Mouse (Mus musculus) frontal cortex, adult 2 months (tissue): ENCODE results near the gene Zfp768. TPM values are rescaled to one million over a fixed set of nuclear protein-coding genes. Genes with fewer than 3 reads are reported as not detected.
"Not testable (repeated sequence)": the region's sequence is repeated elsewhere in the genome, so short reads cannot be mapped to it uniquely, and the experiment has no call there.

ENCODE experiments used
- DNase-seq, 2 experiments: peaks; one replicate each; pipeline ENCODE4 v3.0.0; 2022; ENCODE audit warnings: low spot score in 1 of 2; ENCODE audit errors: extremely low spot score in 1 of 2
- polyA plus RNA-seq: library from polyadenylated mRNA; depleted of rRNA; stranded (reverse); fragments of >200 nt; gene quantifications from 2 replicates; pipeline ENCODE4 v1.2.3, GENCODE M21; 2012

Zfp768 gene
- polyA plus RNA-seq, 1 experiment = 14.8 TPM

DNA sequence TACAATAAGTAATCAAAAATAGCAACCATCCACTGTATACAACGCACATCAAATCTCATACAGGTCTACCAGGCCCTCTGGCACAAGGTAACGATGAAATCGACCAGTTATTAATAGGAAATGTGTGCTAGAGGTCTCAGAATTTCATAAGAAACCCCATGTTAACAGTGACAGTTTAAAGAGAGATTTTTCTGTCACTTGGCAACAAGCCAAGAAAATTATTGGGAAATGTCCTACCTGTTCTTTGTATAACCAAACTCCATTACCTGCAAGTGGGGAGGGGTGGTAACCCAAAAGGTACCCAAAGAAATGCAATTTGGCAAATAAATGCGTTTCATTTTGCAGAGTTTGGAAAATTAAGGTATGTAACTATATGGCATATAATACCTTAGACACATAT is 13.1 kb upstream of the Zfp768 start:
- DNase-seq = no peak

DNA sequence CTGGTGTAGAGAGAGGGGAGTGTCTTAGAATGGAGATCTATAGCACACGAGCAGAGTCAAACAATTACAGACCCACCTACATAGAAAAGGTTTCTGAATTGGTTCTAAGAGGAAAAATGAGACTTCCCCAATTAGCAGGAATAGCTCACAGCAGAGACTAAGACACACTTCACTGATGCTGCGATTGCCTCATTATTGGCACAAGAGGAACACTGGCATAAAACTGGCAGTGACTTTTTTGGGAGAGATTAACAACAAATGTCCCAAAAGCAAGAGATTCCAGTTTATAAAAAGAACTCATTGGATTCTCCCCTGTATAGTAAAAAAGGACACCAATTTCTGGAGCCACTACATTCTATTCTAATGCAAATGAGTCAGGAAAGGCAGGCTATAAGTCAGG is 12.5 kb upstream of the Zfp768 start:
- DNase-seq = no peak

DNA sequence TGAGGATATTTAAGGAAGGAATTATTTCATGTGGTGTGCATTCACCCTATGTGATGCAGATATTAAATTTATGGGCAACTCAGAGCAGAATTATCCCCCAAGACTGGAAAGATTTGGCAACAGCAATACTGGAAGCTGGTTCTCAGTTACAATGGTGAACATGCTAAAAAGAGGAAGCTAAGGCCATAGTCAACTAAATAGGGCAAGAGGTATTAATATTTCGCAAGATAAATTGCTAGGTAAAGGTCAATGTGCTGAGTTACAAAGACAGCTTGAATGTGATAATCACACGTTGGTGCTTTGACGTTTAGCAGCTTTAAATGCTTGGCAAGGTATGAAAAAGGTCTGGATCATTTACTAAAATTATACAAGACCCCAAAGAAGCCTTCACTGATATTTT is 10.4 kb upstream of the Zfp768 start:
- DNase-seq = no peak

DNA sequence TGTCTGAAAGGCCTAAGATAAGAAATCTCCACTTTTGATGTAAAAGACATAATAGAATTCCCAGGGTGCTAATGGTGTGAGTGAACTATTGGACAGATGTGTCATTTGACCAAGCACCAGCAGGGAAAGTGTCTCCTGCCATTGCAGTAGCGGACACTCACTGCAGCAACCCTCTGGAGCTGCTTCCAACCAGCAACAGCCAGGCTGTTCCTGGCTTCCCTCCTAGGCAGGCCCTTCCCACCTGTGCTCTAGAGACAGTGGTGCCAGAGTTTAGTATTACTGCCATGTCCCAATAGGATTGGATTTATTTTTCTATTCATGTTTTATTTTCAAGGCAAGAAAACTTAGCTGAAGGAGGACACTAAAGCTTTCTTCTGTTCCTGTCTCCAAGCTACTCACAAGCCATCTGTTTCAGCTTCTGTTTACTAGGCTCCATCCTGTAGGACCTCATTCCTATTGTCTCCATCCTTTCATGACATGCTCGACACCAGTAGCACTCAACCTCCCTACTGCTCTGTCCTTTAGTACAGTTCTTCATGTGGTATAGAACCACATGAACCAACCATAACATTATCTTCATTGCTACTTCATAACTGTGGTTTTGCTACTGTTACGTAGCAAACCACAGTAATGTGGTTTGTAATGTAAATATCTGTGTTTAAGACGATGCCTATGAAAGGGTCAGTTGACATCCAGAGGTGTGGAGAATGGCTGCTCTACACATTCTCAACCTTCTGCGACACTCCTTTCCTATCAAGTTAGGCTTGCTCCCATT is 6.0 kb upstream of the Zfp768 start:
- DNase-seq = no peak

- DNase-seq = no peak
Observed at GRCm38 (mm10) chr7:127346676-127347075, 1.3 kb upstream of the Zfp768 start.

- DNase-seq = peak in 1 of 2 experiments; percentile 28
Observed at GRCm38 (mm10) chr7:127345092-127345491, 297 bp downstream of the Zfp768 start.

- no peak for DNase-seq
Observed at GRCm38 (mm10) chr7:127344371-127344770, 1.0 kb downstream of the Zfp768 start.

GRCm38 (mm10) chr7:127343351-127344019 is 1.9 kb downstream of the Zfp768 start:
- no peak for DNase-seq

DNA sequence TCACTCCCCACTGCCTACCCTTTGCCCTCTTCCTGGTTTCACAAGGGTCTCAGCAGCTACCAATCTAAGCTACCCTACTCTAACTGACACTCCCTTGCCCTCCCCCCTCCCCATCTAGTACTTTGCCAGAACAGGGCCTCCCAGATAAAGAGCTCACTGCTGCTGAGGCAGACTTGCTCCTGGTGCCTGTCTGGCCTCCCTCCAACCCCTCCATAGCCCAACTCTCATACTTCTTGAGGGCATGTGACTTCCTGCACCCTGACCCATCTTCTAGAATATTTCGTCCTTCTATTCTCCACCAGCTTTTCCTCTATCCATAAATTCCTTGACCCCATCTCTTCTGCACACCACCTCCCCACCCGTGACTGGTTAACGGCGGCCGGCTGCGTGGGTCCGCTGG is 2.5 kb downstream of the Zfp768 start:
- no peak for DNase-seq

- DNase-seq = peak in 1 of 2 experiments; percentile 46
Observed at GRCm38 (mm10) chr7:127342332-127342731, 3.1 kb downstream of the Zfp768 start.

- not testable (repeated sequence) for DNase-seq
Observed at GRCm38 (mm10) chr7:127341861-127342260, 3.5 kb downstream of the Zfp768 start.

DNA sequence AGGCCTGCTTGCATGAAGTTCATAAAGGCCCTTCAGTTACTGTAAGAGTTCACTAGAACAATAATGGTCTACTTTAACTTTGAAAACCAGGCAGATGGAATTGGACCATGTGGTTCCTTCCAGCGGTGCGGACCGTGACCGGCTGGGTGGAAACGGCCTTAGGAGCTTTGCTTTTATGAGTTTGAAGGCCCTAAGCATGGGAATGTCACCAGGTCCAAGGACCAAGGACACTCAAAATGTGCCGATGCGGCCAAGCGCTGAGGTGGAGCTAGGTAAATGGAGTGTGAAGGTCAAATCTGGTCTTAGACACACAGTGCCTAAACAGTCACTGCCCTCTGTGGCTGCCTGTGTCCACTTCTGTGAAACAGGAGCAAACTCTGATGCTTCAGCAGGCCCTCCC is 4.0 kb downstream of the Zfp768 start:
- no peak for DNase-seq

GRCm38 (mm10) chr7:127337636-127338035 is 7.8 kb downstream of the Zfp768 start:
- no peak for DNase-seq

DNA sequence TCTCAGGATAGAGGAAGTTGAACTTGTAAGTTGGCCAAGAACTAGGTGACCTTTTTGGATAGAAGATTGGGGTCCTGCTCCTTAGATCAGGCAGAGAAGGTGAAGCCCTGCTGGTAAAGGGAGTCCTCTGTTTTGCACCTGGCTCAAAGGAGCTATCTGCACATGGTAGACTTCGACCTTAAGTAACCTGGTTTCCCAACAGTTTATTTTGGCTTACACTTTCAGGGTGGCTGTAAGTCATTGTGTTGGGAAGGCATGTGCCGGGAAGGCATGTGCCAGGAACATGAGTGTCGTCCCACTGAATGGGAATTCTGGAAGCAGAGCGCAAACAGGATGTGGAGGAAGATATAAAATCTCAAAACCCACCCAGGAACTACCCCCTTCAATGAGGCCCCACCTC is 9.8 kb downstream of the Zfp768 start:
- no peak for DNase-seq

- no peak for DNase-seq
Observed at GRCm38 (mm10) chr7:127333240-127333639, 12.1 kb downstream of the Zfp768 start.

- peak in 1 of 2 experiments; percentile 65 for DNase-seq
Observed at GRCm38 (mm10) chr7:127326685-127327084, 18.7 kb downstream of the Zfp768 start.

DNA sequence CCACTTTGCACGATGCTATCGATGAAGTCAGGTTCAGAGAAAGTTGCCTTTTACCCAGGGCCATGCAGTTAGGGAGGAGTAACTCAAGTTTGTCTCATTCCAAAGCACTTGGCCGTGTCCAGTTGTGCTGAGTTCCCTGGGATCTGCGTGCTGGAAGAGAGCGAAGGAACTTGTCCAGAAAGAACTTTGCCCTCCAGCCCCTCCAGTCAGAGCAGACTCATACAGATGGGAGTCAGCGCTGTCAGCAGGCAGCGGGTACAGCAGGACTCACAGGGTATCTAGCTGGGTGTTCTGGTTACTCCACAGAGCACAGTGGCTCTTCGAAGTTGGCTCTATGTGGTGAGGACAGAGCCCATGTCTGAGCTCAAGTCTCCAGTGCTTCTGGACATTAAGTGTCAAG is 19.8 kb downstream of the Zfp768 start:
- DNase-seq = no peak

DNA sequence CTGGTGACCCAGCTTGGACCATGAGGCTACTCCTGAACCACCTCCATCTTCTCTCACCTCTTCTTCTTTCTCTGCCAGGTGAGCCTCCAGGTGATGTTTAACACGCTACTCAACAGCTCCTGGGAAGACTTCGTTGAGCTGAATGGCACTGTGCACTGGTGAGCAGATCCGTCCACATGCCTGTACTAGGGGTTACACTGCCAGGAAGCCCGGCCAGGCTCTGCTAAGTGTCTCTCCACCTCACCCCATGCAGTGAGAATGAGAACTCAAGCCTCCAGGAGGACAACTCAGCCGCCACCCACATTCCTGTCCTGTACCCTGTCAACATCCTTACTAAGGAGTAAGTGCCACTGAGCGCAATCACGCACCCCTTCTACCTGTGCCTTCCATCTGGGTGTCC is 20.4 kb downstream of the Zfp768 start:
- no peak for DNase-seq

DNA sequence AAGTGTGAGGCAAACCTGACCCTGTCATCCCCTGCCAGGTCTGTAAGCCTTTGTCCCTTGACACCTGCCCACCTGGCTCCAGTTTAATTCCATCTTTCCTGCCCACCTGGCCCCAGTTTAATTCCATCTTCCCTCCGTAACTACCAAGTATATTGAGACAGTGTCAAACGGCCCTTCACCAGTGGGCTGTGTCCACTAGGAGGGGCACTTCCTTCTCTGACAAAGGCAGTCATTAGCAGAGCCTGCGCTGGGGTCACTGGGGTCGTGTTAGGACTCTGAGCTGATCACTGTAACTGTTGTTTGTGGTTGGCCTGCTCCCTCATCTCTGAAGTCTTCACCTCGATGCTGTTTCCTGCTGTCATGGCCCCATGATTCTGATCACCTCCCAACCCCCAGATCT is 23.3 kb downstream of the Zfp768 start:
- DNase-seq = no peak

DNA sequence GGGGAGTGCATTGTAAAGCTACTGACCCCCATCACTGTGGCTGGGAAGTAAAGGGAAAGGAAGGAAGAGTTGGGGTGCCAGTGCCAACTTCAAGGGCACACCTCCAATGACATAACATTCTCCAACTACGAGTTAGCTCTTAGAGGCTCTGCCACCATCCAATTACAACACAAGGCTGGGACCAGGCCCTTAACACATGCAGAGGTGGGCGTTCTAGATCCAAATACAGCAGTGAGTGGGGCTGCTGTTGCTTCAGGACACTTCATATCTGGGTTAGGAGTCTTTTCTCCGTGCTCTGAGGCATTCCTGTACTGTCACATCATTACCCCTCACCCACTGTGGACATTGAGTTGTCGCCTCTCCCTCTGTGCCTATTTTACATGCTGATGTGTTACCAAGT is 24.3 kb downstream of the Zfp768 start:
- DNase-seq = peak in 1 of 2 experiments; percentile 21

GRCm38 (mm10) chr7:127313912-127314311 is 31.5 kb downstream of the Zfp768 start:
- DNase-seq = no peak

DNA sequence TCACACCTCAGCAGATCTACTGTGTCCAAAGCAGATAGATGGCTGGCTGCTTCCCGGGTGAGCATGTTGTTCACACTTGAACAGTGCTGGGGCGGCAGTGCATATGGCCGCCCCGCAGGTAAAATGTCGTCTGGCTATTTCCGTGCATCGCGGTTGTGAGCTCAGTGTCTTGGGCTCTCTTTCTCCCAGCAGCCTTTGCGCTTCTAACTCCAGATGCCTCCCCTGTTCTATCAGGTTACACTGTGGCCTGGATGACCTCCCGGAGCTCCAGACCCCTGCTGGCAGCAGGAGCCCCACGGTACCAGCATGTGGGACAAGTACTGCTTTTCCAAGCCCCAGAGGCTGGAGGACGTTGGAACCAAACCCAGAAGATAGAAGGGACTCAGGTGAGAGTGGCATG is 35.4 kb downstream of the Zfp768 start:
- DNase-seq = no peak
